Mouse (Mus musculus): ENCODE measurements around the gene Gsta4.
"Not testable (repeated sequence)": the region's sequence is repeated elsewhere in the genome, so short reads cannot be mapped to it uniquely, and the experiment has no call there.

GRCm38 (mm10) chr9:78230461-78230860 lies 47.9 kb downstream of the Gsta4 start, which contains the start of gene Gsta1:
- TF ChIP-seq POLR2A (IDR thresholded peaks at IDR 0.05; ENCODE audit: low read depth, low read length); CTCF (IDR thresholded peaks at IDR 0.05; ENCODE audit: borderline replicate concordance, insufficient read depth, low read length): not testable (repeated sequence)

All from embryonic fibroblast, embryonic 13.5 days (primary cell).